Comparison of ENCODE assay signal across 20 mouse cellular contexts in genomic region chr7:65640672-65641071, GRCm38 (mm10). TPM values are rescaled to one million over a fixed set of nuclear protein-coding genes. Genes with fewer than 3 reads are reported as not detected.
DNase-seq lines count a peak whose midpoint lies in the region; ATAC-seq and TF ChIP-seq lines count a peak whose summit lies in the region.
"Had no signal": no experiment of that assay in that cellular context is flagged by ENCODE, and none has a peak within 500 bp of the region (broad histone marks: within the 10 kb centered on the region; RNA-seq: fewer than 3 reads in every experiment).

No protein-coding gene starts in this region.

- 7% methylated on average over 6 of the region's 6 CpGs for WGBS in liver, embryonic 14.5 days (ENCODE audit: insufficient replicate concordance)
- 84% methylated on average over 6 of the region's 6 CpGs for WGBS in hindbrain, embryonic 12.5 days

- peak; percentile 44 for ATAC-seq in erythroblast, adult 5-6 weeks (replicated peaks; ENCODE audit: low FRiP score, poor library complexity, severe bottlenecking)
- peak; percentile 52 for ATAC-seq in liver, embryonic 14.5 days (ENCODE audit: insufficient read depth)
- no peak for ATAC-seq in hindbrain, embryonic 12.5 days (ENCODE audit: low FRiP score)
- ATAC-seq: forebrain, embryonic 16.5 days; midbrain, embryonic 15.5 days had no signal

- H3K36me3 ChIP-seq in liver, embryonic 14.5 days (replicated peaks; ENCODE audit: control insufficient read depth, insufficient read depth, low read depth), result no peaks in the 10 kb centered on the region
- H3K36me3 ChIP-seq in hindbrain, embryonic 12.5 days, result no peaks in the 10 kb centered on the region
- H3K36me3 ChIP-seq: midbrain, embryonic 15.5 days had no signal

- H3K4me3 ChIP-seq in liver, embryonic 14.5 days (ENCODE audit: insufficient read depth in 1 of 2, low read depth in 2 of 2, low read length in 2 of 2), result peak overlapping the region in 1 of 2 experiments; percentile 6; a peak in 1 of 4 replicates
- H3K4me3 ChIP-seq in hindbrain, embryonic 12.5 days, result no peak overlapping the region
- H3K4me3 ChIP-seq: midbrain, embryonic 15.5 days; myocyte had no signal

- TF ChIP-seq CTCF in liver, embryonic 14.5 days (IDR thresholded peaks at IDR 0.05; ENCODE audit: low read depth), result no peak

- H3K4me1 ChIP-seq in liver, embryonic 14.5 days (replicated peaks; ENCODE audit: control insufficient read depth in 2 of 2, insufficient read depth in 2 of 2, low read length in 1 of 2), result peaks cover 41 to 43% of the 10 kb centered on the region in 2 experiments
- H3K4me1 ChIP-seq in hindbrain, embryonic 12.5 days, result no peaks in the 10 kb centered on the region

- DNase-seq in spleen, adult 12 weeks (ENCODE audit: low spot score), result peak; percentile 12
- DNase-seq in spleen, postnatal 14 days (ENCODE audit: low spot score in 2 of 2), result no peak
- peak; percentile 65 to 76 (median 75) for DNase-seq in liver, embryonic 14.5 days (ENCODE audit: low read depth in 3 of 3, low spot score in 3 of 3)
- DNase-seq in cerebellum, adult 9-11 months, result no peak
- no peak for DNase-seq in Muller cell, postnatal 12 days (ENCODE audit: inconsistent ontology term)
- DNase-seq: adrenal gland, postnatal 25 days; cerebellum, adult 8-10 months; gastrocnemius, postnatal 25 days; kidney, adult 9 months; kidney, postnatal 36 days; layer of hippocampus, adult 9-11 months; lung, adult 2 months; lung, postnatal 4 days; thymus, postnatal 14 days had no signal

- peak overlapping the region; percentile 88 for H3K27ac ChIP-seq in liver, embryonic 14.5 days
- H3K27ac ChIP-seq in hindbrain, embryonic 12.5 days, result no peak overlapping the region
- H3K27ac ChIP-seq: midbrain, embryonic 15.5 days; stomach, postnatal 0 days had no signal

- peak overlapping the region; percentile 56 for H3K4me2 ChIP-seq in liver, embryonic 14.5 days (ENCODE audit: low read depth)
- H3K4me2 ChIP-seq in hindbrain, embryonic 12.5 days (replicated peaks), result no peak overlapping the region
- H3K4me2 ChIP-seq: midbrain, embryonic 15.5 days had no signal

- H3K9ac ChIP-seq in liver, embryonic 14.5 days (replicated peaks), result peak overlapping the region; percentile 51
- no peak overlapping the region for H3K9ac ChIP-seq in hindbrain, embryonic 12.5 days
- H3K9ac ChIP-seq: midbrain, embryonic 15.5 days had no signal

- TF ChIP-seq EP300 in liver, embryonic 14.5 days (IDR thresholded peaks at IDR 0.05; ENCODE audit: low read depth), result peak; percentile 75

- no peaks in the 10 kb centered on the region for H3K27me3 ChIP-seq in liver, embryonic 14.5 days (ENCODE audit: control insufficient read depth, insufficient read depth, low read length)
- H3K27me3 ChIP-seq in hindbrain, embryonic 12.5 days, result peaks cover 15% of the 10 kb centered on the region
- H3K27me3 ChIP-seq: midbrain, embryonic 15.5 days had no signal

- no peaks in the 10 kb centered on the region for H3K9me3 ChIP-seq in liver, embryonic 14.5 days (ENCODE audit: control insufficient read depth, low read length)
- H3K9me3 ChIP-seq in hindbrain, embryonic 12.5 days (replicated peaks), result no peaks in the 10 kb centered on the region
- H3K9me3 ChIP-seq: midbrain, embryonic 15.5 days had no signal

RNA-seq across cellular contexts. Expression of gene Tarsl2, which starts 4.0 kb away (rescaled TPM):
- total RNA-seq in erythroblast, adult 5-6 weeks (2015; ENCODE audit: low replicate concordance), result 1.5 and 5.2 TPM in 2 replicates
- total RNA-seq in erythroblast, adult 5-6 weeks (2017; ENCODE audit: low replicate concordance), result 10.2 and 19.0 TPM in 2 replicates
- polyA plus RNA-seq in liver, embryonic 14.5 days (2012; rRNA removed), result 6.3 and 10.7 TPM in 2 replicates
- 18.2 and 22.9 TPM in 2 replicates for polyA plus RNA-seq in liver, embryonic 14.5 days (2014; fragmentation: Nextera tagmentation; extraction: Ambion mirVana)
- polyA plus RNA-seq in hindbrain, embryonic 12.5 days (2016; fragmentation: Nextera tagmentation; extraction: Ambion mirVana), result 14.6 and 15.8 TPM in 2 replicates

RNA-seq across cellular contexts. Expression of gene Tm2d3, which starts 50.3 kb away (rescaled TPM):
- total RNA-seq in erythroblast, adult 5-6 weeks (2015; ENCODE audit: low replicate concordance), result 8.8 and 28.8 TPM in 2 replicates
- 7.6 and 13.5 TPM in 2 replicates for total RNA-seq in erythroblast, adult 5-6 weeks (2017; ENCODE audit: low replicate concordance)
- polyA plus RNA-seq in liver, embryonic 14.5 days (2012; rRNA removed), result 34.3 and 41.9 TPM in 2 replicates
- 33.6 and 34.6 TPM in 2 replicates for polyA plus RNA-seq in liver, embryonic 14.5 days (2014; fragmentation: Nextera tagmentation; extraction: Ambion mirVana)
- 61.5 and 71.8 TPM in 2 replicates for polyA plus RNA-seq in hindbrain, embryonic 12.5 days (2016; fragmentation: Nextera tagmentation; extraction: Ambion mirVana)

Comparison
In these comparisons a context has a peak if more than half of its experiments do, and no peak if none do; other contexts are left out.
1. DNase-seq: peak in spleen, adult 12 weeks (single experiment) and liver, embryonic 14.5 days (3 of 3); none in spleen, postnatal 14 days (0 of 2), cerebellum, adult 9-11 months (single experiment) and Muller cell, postnatal 12 days (single experiment).